33 mouse cellular contexts compared by ENCODE assay signal in genomic region chr11:43012980-43013379, GRCm38 (mm10). TPM values are rescaled to one million over a fixed set of nuclear protein-coding genes. Genes with fewer than 3 reads are reported as not detected.
DNase-seq lines count a peak whose midpoint lies in the region; ATAC-seq and TF ChIP-seq lines count a peak whose summit lies in the region.
"Had no signal": no experiment of that assay in that cellular context is flagged by ENCODE, and none has a peak within 500 bp of the region (broad histone marks: within the 10 kb centered on the region; RNA-seq: fewer than 3 reads in every experiment).

No protein-coding gene starts in this region.

- ATAC-seq in hindbrain, embryonic 15.5 days (ENCODE audit: low FRiP score, low read depth) = no peak
- ATAC-seq in neural tube, embryonic 13.5 days (ENCODE audit: low read depth) = no peak
- ATAC-seq in neural tube, embryonic 15.5 days (ENCODE audit: low FRiP score) = no peak
- ATAC-seq in forebrain, embryonic 15.5 days (replicated peaks) = peak; percentile 66; the same call in 1 of the 2 replicates
- ATAC-seq in midbrain, postnatal 0 days (ENCODE audit: low FRiP score) = no peak
- ATAC-seq: intestine, postnatal 0 days had no signal

- WGBS in hindbrain, embryonic 15.5 days = 55% methylated on average over 4 of the region's 4 CpGs
- 85% methylated on average over 4 of the region's 4 CpGs for WGBS in hindbrain, embryonic 10.5 days
- 60% methylated on average over 4 of the region's 4 CpGs for WGBS in neural tube, embryonic 13.5 days
- 53% methylated on average over 4 of the region's 4 CpGs for WGBS in neural tube, embryonic 15.5 days
- 46% methylated on average over 4 of the region's 4 CpGs for WGBS in forebrain, embryonic 15.5 days
- 67% methylated on average over 4 of the region's 4 CpGs for WGBS in midbrain, postnatal 0 days

- no peaks in the 10 kb centered on the region for H3K9me3 ChIP-seq in hindbrain, embryonic 15.5 days
- no peaks in the 10 kb centered on the region for H3K9me3 ChIP-seq in hindbrain, embryonic 10.5 days
- H3K9me3 ChIP-seq in neural tube, embryonic 13.5 days = no peaks in the 10 kb centered on the region
- no peaks in the 10 kb centered on the region for H3K9me3 ChIP-seq in neural tube, embryonic 15.5 days (replicated peaks)
- no peaks in the 10 kb centered on the region for H3K9me3 ChIP-seq in forebrain, embryonic 15.5 days
- H3K9me3 ChIP-seq in midbrain, postnatal 0 days (ENCODE audit: low read length) = no peaks in the 10 kb centered on the region
- H3K9me3 ChIP-seq: embryonic facial prominence, embryonic 13.5 days; limb, embryonic 10.5 days; limb, embryonic 15.5 days had no signal

- H3K36me3 ChIP-seq in hindbrain, embryonic 15.5 days = no peaks in the 10 kb centered on the region
- no peaks in the 10 kb centered on the region for H3K36me3 ChIP-seq in hindbrain, embryonic 10.5 days
- H3K36me3 ChIP-seq in neural tube, embryonic 13.5 days = no peaks in the 10 kb centered on the region
- H3K36me3 ChIP-seq in neural tube, embryonic 15.5 days = no peaks in the 10 kb centered on the region
- no peaks in the 10 kb centered on the region for H3K36me3 ChIP-seq in forebrain, embryonic 15.5 days
- H3K36me3 ChIP-seq in midbrain, postnatal 0 days (ENCODE audit: insufficient read depth, low read length) = no peaks in the 10 kb centered on the region
- H3K36me3 ChIP-seq: embryonic facial prominence, embryonic 13.5 days; limb, embryonic 10.5 days; limb, embryonic 15.5 days had no signal

- H3K4me1 ChIP-seq in hindbrain, embryonic 15.5 days (replicated peaks) = no peaks in the 10 kb centered on the region
- H3K4me1 ChIP-seq in hindbrain, embryonic 10.5 days (replicated peaks) = no peaks in the 10 kb centered on the region
- H3K4me1 ChIP-seq in neural tube, embryonic 13.5 days (replicated peaks) = peaks cover 16% of the 10 kb centered on the region; the same call in 1 of the 2 replicates
- no peaks in the 10 kb centered on the region for H3K4me1 ChIP-seq in neural tube, embryonic 15.5 days
- H3K4me1 ChIP-seq in forebrain, embryonic 15.5 days = peaks cover 4% of the 10 kb centered on the region; the same call in 1 of the 2 replicates
- H3K4me1 ChIP-seq in midbrain, postnatal 0 days (ENCODE audit: insufficient read depth, low read length) = no peaks in the 10 kb centered on the region
- H3K4me1 ChIP-seq: embryonic facial prominence, embryonic 13.5 days; limb, embryonic 10.5 days; limb, embryonic 15.5 days had no signal

- H3K9ac ChIP-seq in hindbrain, embryonic 15.5 days = no peak overlapping the region
- no peak overlapping the region for H3K9ac ChIP-seq in neural tube, embryonic 13.5 days
- H3K9ac ChIP-seq in neural tube, embryonic 15.5 days (replicated peaks) = no peak overlapping the region
- no peak overlapping the region for H3K9ac ChIP-seq in forebrain, embryonic 15.5 days (replicated peaks)
- no peak overlapping the region for H3K9ac ChIP-seq in midbrain, postnatal 0 days (replicated peaks; ENCODE audit: low read length, poor library complexity, severe bottlenecking)
- H3K9ac ChIP-seq: embryonic facial prominence, embryonic 13.5 days; limb, embryonic 15.5 days; liver, embryonic 14.5 days had no signal

- H3K27ac ChIP-seq in hindbrain, embryonic 15.5 days (replicated peaks) = 0 out of 2 replicates have a peak overlapping the region, but pooled peaks have one; percentile 24
- H3K27ac ChIP-seq in hindbrain, embryonic 10.5 days = no peak overlapping the region
- peak overlapping the region; percentile 62 for H3K27ac ChIP-seq in neural tube, embryonic 13.5 days (replicated peaks)
- H3K27ac ChIP-seq in neural tube, embryonic 15.5 days (replicated peaks) = no peak overlapping the region
- H3K27ac ChIP-seq in forebrain, embryonic 15.5 days (replicated peaks) = peak overlapping the region; percentile 39
- H3K27ac ChIP-seq in midbrain, postnatal 0 days (ENCODE audit: low read depth, low read length) = peak overlapping the region; percentile 39; the same call in 1 of the 2 replicates
- H3K27ac ChIP-seq: embryonic facial prominence, embryonic 13.5 days; limb, embryonic 10.5 days; limb, embryonic 15.5 days; liver, embryonic 14.5 days; macrophage had no signal

- H3K4me2 ChIP-seq in hindbrain, embryonic 15.5 days = no peak overlapping the region
- no peak overlapping the region for H3K4me2 ChIP-seq in neural tube, embryonic 13.5 days
- H3K4me2 ChIP-seq in neural tube, embryonic 15.5 days = no peak overlapping the region
- no peak overlapping the region for H3K4me2 ChIP-seq in forebrain, embryonic 15.5 days (replicated peaks)
- no peak overlapping the region for H3K4me2 ChIP-seq in midbrain, postnatal 0 days (ENCODE audit: low read depth, low read length, poor library complexity, severe bottlenecking)
- H3K4me2 ChIP-seq: embryonic facial prominence, embryonic 13.5 days; limb, embryonic 15.5 days had no signal

- DNase-seq in hindbrain, embryonic 10.5 days (ENCODE audit: low spot score) = no peak
- no peak for DNase-seq in midbrain, postnatal 0 days (ENCODE audit: low spot score)
- DNase-seq in layer of hippocampus, adult 8-10 months (ENCODE audit: low spot score in 2 of 2) = no peak
- no peak for DNase-seq in kidney, adult 18-20 months
- DNase-seq: adrenal gland, postnatal 25 days; B cell, adult 2 months; cerebellum, adult 9-11 months; gastrocnemius, postnatal 14 days; kidney, postnatal 14 days; layer of hippocampus, postnatal 36 days; lung, adult 2 months; lung, postnatal 10 days; right cerebral cortex, adult 18-20 months; spleen, adult 18-20 months; thymus, postnatal 14 days had no signal

- H3K27me3 ChIP-seq in hindbrain, embryonic 15.5 days = no peaks in the 10 kb centered on the region
- no peaks in the 10 kb centered on the region for H3K27me3 ChIP-seq in hindbrain, embryonic 10.5 days (ENCODE audit: insufficient read depth, poor library complexity, severe bottlenecking)
- H3K27me3 ChIP-seq in neural tube, embryonic 13.5 days = no peaks in the 10 kb centered on the region
- no peaks in the 10 kb centered on the region for H3K27me3 ChIP-seq in neural tube, embryonic 15.5 days (replicated peaks)
- no peaks in the 10 kb centered on the region for H3K27me3 ChIP-seq in forebrain, embryonic 15.5 days
- H3K27me3 ChIP-seq in midbrain, postnatal 0 days (ENCODE audit: insufficient read depth, low read length) = no peaks in the 10 kb centered on the region
- H3K27me3 ChIP-seq: embryonic facial prominence, embryonic 13.5 days; limb, embryonic 15.5 days had no signal

- no peak overlapping the region for H3K4me3 ChIP-seq in hindbrain, embryonic 15.5 days
- no peak overlapping the region for H3K4me3 ChIP-seq in hindbrain, embryonic 10.5 days
- H3K4me3 ChIP-seq in neural tube, embryonic 13.5 days = no peak overlapping the region
- no peak overlapping the region for H3K4me3 ChIP-seq in neural tube, embryonic 15.5 days (replicated peaks)
- H3K4me3 ChIP-seq in forebrain, embryonic 15.5 days = no peak overlapping the region
- H3K4me3 ChIP-seq in midbrain, postnatal 0 days (ENCODE audit: low read depth, low read length) = no peak overlapping the region
- H3K4me3 ChIP-seq: embryonic facial prominence, embryonic 13.5 days; erythroblast, embryonic 14.5 days; limb, embryonic 10.5 days; limb, embryonic 15.5 days had no signal

- TF ChIP-seq CTCF in midbrain, postnatal 0 days (IDR thresholded peaks at IDR 0.05) = no peak

RNA-seq across cellular contexts. Expression of gene Gm9972, which starts 22.6 kb away (rescaled TPM):
- polyA plus RNA-seq in hindbrain, embryonic 15.5 days (2015; fragmentation: Nextera tagmentation; extraction: Ambion mirVana) = not detected in 2 replicates
- 0.13 TPM in 1 of 2 replicates, not detected in the other for polyA plus RNA-seq in hindbrain, embryonic 10.5 days (2016; fragmentation: Nextera tagmentation; extraction: Ambion mirVana)
- polyA plus RNA-seq in neural tube, embryonic 13.5 days (2015; fragmentation: Nextera tagmentation; extraction: Ambion mirVana) = 0.39 TPM in 1 of 2 replicates, not detected in the other
- not detected in 2 replicates for polyA plus RNA-seq in neural tube, embryonic 15.5 days (2015; fragmentation: Nextera tagmentation; extraction: Ambion mirVana)
- not detected in 2 replicates for polyA plus RNA-seq in forebrain, embryonic 15.5 days (2015; fragmentation: Nextera tagmentation; extraction: Ambion mirVana)
- total RNA-seq in midbrain, postnatal 0 days (2014; rRNA removed) = not detected in 2 replicates
- polyA plus RNA-seq in midbrain, postnatal 0 days (2015; fragmentation: Nextera tagmentation; extraction: Ambion mirVana) = not detected in 2 replicates
- total RNA-seq in layer of hippocampus, adult 8-10 months (2022) = not detected
- total RNA-seq: adrenal gland, adult 18-20 months; adrenal gland, postnatal 25 days; common myeloid progenitor, adult 5-6 weeks; gastrocnemius, postnatal 14 days; granulocyte monocyte progenitor cell, adult 5-6 weeks; heart, postnatal 25 days; layer of hippocampus, postnatal 36 days; left cerebral cortex, postnatal 10 days; megakaryocyte-erythroid progenitor cell, adult 5-6 weeks had no signal
- polyA plus RNA-seq: erythroblast, embryonic 14.5 days; heart, embryonic 14.5 days; intestine, postnatal 0 days; limb, embryonic 10.5 days; liver, embryonic 14.5 days; lung, adult 2 months; macrophage had no signal

Comparison
In these comparisons a context has a peak if more than half of its experiments do, and no peak if none do; other contexts are left out.
1. H3K27ac ChIP-seq: peak in hindbrain, embryonic 15.5 days (single experiment), neural tube, embryonic 13.5 days (single experiment), forebrain, embryonic 15.5 days (single experiment) and midbrain, postnatal 0 days (single experiment); none in hindbrain, embryonic 10.5 days (single experiment) and neural tube, embryonic 15.5 days (single experiment).